Mouse (Mus musculus) embryonic fibroblast, embryonic 13.5 days (primary cell): ENCODE data around the gene Gm6408.
"Not testable (repeated sequence)": the region's sequence is repeated elsewhere in the genome, so short reads cannot be mapped to it uniquely, and the experiment has no call there.

ENCODE experiments used
- CTCF ChIP-seq: IDR thresholded peaks from 2 replicates; pipeline ENCODE4 v1.5.1; 2011; ENCODE audit warnings: mild to moderate bottlenecking, control low read depth, low read length, moderate library complexity, borderline replicate concordance; ENCODE audit not compliant: insufficient read depth
- POLR2A ChIP-seq: IDR thresholded peaks from 2 replicates; pipeline ENCODE4 v1.6.1; 2011; ENCODE audit warnings: low read depth, mild to moderate bottlenecking, control low read depth, low read length, moderate library complexity

DNA sequence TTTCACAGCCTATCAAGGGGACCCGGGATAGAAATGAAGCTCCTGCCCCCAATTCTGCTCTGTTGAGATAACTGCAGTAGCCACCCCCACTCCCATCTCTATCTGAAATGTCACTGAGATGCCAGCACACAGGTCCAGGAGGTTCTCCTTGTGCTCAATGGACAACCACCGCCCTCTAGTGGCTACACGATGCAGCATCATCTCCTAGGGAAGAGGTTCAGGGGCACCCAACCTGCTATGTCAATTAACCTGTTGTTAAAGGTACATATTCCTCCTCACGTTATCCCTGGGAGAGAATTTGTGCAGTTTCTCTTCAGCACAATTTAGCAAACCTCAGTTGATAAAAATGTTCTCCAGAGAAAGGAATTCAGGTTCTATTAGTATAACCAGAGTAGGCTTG is 2.2 kb upstream of the Gm6408 start:
- TF ChIP-seq CTCF, POLR2A: not testable (repeated sequence)
